Mouse (Mus musculus) stomach, postnatal 0 days (tissue): Measurements from ENCODE around the gene Pex5l.

Experiments
- CTCF ChIP-seq: IDR thresholded peaks from 2 replicates; pipeline ENCODE4 v1.5.1; 2016; ENCODE audit warnings: antibody characterized with exemption, low read depth, mild to moderate bottlenecking, moderate library complexity
- EP300 ChIP-seq: optimal IDR thresholded peaks from 2 replicates; pipeline ENCODE3; 2016; ENCODE audit warnings: antibody characterized with exemption

DNA sequence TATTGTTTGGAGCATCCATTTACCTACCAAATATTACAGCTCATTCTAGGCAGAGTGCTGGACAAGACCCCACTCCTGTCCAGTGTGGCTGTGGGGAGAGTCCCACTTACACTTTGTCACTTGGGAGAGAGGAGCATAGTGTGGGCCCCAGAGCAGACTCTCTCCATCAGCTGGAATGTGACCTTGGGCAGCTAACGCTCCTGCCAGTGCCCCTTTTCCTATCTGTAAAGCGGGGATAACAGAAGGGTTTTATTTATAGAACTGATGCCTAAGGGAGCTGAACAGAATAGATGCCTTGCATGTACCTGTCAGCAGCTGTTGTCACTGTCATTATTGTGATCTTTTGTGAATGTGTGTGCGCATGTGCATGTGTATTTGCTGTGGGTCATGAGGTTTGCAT is 234.6 kb downstream of the Pex5l start:
- no peak for TF ChIP-seq CTCF
- no peak for TF ChIP-seq EP300
